Mouse (Mus musculus) liver (tissue): ENCODE data around the gene Rgs8.

Experiments
- DNase-seq: peaks from one replicate; pipeline ENCODE4 v3.0.0-alpha.2; 2020; ENCODE audit warnings: mixed read lengths

Gene Rgs8

DNA sequence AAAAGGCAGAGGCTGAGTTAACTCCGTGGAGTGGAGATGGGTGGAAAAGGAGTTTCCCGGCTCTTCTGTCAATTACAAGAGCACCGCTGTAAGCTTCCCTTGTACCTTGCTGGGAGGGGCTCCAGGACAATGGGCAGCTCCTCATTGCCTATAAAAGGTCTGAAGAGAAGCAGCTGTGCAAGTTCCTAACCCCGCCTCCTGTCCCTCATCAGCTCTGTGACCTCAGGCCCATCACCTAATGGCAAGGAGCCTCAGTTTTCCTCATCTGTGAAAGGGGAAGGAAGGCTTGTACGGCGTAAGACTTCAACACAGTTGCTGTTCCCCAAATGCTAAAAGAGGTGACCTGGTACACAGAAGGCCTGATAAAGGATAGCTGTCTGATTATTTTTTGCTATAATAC is 24.8 kb downstream of the Rgs8 start:
- no peak for DNase-seq

DNA sequence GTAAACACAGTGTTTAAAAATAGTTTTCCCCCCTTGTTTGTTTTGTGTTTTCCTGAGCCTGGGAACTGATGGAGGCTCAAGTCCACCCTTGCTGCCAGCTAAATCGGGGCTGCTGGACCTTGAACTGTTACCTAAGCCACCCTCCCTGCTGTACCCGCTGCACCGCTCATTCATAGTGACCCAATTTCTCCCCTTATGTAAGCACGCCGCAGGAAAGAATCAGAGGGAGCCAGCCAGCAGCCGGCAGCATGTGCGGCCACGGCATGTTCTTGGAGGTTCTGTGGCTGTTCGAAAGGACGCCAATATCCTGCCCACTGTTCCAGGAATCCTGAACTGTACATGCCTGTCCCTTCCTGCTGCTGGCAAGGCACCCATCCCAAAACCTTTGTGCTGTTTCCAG is 26.3 kb downstream of the Rgs8 start:
- DNase-seq = peak; percentile 45

- no peak for DNase-seq
Observed at GRCm38 (mm10) chr1:153679653-153680052, 26.8 kb downstream of the Rgs8 start.

DNA sequence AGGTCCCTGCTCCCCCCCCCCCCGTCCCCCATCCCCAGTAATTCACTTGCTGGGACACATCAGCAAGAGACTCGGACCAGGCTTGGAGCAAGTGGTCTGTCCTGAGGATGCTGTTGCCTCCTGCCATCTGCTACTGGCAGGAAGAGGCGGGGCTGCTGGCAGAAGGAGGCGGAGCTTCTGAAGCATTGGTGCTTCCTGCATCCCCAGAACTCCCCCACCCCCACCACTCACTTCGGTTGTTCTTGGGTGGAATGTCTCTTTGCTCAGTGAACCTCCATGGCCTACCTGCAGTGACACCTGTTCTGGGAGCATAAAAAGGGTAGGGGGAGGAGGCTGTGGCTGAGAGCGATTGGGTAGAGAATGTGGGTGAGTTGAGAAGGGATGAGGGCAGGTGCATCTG is 27.5 kb downstream of the Rgs8 start:
- no peak for DNase-seq

GRCm38 (mm10) chr1:153681036-153681435 is 28.2 kb downstream of the Rgs8 start:
- no peak for DNase-seq

DNA sequence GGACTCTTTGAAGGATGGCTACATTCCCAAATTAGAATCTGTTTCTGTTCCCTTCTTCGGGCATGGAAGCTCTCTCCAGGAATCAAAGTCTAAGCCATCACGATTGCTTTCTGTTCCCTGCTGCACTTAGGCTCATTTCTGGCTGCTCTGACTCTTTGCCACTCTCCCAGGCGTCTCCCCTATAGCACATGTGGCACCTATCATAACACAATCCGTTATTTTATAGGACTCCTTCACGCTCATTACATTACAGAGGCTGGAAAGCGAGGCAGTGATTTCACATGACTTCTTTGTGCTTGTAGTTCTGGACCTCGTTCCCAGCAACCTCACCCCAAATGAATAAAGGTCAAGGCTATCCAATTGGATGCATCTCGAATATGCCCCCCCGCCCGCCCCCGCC is 30.4 kb downstream of the Rgs8 start:
- DNase-seq = no peak

GRCm38 (mm10) chr1:153685630-153686029 is 32.8 kb downstream of the Rgs8 start:
- no peak for DNase-seq

GRCm38 (mm10) chr1:153692526-153692925 is 39.7 kb downstream of the Rgs8 start:
- no peak for DNase-seq

DNA sequence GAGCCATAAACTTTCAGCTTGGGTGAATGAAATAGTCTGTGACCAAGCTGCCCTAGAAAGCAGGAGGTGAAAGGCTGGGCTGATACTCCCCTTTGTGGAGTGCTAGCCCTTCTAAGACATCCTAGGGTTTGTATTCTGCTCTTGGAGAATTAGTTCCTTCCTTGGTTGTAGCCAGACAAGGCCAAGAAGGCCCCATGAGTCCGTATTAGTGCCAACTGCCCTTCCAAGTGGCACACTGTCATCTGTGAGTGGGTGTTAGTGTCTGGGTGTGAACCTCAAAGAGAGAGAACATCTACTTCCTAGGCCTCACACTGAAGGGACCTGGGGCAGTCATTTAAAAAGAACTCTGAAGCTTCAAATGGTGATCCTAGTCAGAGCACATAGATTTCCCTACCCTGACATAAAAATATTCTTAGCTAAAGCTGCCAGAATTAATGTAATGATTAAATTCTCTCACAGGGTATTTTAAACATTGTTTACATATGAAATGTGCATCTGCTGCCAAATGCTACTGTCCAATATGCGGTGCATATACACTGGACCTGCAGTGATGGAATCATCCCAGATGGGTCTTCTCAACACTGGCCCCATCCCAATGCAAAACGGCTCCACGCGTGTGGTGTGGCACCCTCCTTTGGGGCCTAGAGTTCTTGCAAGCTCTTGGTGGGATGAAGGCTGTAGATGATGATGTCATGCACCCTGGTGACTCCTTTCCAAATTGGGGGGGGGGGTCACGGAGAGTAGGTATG is 41.7 kb downstream of the Rgs8 start:
- no peak for DNase-seq

DNA sequence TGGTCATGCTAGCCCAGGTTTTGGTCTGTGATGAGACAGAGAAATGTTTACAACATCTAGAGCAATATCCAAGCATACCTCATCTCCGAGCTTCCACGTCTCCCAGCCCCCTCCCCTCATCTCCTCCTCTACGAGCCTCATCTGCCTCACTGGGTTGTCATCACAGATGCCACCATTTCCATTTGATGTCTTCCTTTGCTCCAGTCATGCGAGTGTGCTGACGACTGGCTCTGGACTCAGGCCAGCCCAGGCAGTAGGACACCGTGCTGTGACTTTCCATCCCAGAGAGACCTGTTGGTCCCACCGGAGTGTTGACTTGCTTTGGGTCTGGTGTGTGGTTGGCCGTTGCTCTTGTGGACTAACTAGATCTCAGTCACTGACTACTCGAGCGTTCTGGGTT is 42.6 kb downstream of the Rgs8 start:
- no peak for DNase-seq

DNA sequence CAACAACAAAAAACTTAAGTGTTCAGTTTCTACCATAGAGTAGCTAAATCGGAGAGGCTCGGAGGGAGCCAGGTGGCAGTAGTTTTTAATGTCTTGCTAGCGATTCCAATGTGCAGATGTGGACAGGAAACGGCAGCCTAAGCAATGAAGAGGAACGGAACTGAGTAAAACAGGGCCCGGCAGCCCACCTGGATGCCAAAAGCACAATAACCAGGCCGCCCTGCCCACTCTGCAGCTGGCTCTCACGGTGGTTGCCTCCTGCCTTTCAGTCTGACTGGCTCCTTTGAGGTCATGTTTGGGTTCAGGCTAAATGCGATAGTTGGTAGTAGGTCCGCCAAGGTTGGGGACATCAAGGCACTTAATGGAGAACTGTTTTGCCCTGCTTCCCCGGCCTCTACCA is 43.3 kb downstream of the Rgs8 start:
- no peak for DNase-seq

- no peak for DNase-seq
Observed at GRCm38 (mm10) chr1:153696541-153696940, 43.7 kb downstream of the Rgs8 start.

DNA sequence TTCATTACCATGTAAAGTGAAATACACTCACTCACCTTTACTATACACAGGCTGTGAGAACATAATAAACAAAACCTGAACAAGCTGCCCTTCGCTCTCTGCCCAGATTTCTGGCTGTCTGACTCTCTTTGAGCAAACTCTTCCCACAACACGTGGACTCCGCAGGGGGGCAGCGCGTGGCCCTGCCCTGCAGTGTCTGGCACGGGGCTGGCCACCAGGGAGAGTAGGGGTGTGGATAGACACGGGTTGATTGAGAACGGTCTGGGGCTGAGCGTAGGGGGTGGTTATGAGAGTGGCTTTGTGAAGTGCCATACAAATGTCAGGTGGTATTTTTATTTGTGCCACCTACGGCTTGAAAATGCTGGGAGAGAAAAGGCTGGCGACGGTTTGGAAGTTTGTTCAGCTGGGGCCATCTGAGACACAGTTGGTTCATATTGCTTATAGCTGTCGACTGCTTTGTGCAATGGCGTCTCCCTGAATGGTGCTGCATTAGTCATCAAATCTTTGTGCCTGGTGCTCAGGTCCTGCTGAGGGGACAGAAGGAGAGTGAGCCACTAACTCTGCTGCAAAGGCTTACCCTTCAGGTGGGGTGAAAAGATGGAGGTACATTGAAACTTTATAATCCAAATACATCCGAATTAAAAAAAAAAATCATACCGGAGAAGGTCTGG is 44.9 kb downstream of the Rgs8 start:
- no peak for DNase-seq

DNA sequence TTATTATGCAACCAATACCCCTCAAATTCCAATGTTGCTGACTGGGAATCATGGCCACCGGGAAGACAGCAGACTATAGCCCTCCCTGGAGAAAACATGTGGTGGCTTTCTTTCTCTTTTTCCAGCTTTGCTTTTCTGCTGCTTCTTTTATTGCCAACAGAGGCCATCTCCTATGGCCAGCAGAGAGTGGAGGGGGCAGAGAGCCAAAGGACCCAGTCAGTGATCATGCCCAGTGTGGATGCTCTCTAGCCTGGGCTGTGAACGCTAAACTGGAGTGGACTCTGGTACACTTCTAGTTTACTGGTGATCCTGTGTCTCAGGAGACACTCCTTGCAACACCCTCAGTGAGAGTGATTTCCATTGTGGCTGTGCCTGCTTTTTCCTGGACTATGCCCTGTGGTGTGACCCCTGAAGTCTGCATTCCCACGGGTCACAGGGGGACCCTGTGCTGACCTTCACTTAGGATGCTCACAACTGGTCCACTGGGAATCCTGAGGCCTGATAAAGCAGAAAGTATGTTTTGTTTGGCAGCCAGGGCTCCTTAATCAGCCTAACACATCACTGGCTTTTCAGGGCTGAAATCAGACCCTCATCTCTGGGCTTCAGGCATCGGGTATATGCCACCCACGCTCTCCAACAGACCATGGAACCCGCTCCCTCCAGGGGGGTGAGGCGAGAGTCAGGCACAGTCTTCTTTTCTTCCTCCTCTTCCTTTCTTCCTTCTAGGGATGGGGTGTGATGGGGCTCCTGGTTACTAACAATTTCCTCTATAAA is 45.7 kb downstream of the Rgs8 start:
- DNase-seq = no peak

- no peak for DNase-seq
Observed at GRCm38 (mm10) chr1:153700448-153701063, 47.7 kb downstream of the Rgs8 start.

DNA sequence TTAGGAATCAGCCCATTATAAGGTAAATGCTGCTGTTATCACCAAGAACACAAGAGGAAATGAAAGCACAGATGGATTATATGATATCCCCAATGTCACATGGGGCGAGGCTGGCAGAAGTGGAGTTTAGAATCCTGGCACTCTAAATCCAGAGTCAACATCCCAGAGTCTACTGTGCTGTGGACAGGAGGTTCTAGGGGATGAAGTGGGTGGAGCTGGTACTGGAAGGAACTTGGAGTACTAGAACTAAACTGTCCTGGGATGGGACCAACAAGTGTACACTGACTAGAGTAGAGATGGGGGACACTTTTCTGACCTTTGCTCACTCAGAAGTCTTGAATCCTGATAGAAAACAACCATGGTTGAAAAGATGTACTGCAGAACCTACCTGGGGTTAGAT is 48.6 kb downstream of the Rgs8 start:
- DNase-seq = no peak

DNA sequence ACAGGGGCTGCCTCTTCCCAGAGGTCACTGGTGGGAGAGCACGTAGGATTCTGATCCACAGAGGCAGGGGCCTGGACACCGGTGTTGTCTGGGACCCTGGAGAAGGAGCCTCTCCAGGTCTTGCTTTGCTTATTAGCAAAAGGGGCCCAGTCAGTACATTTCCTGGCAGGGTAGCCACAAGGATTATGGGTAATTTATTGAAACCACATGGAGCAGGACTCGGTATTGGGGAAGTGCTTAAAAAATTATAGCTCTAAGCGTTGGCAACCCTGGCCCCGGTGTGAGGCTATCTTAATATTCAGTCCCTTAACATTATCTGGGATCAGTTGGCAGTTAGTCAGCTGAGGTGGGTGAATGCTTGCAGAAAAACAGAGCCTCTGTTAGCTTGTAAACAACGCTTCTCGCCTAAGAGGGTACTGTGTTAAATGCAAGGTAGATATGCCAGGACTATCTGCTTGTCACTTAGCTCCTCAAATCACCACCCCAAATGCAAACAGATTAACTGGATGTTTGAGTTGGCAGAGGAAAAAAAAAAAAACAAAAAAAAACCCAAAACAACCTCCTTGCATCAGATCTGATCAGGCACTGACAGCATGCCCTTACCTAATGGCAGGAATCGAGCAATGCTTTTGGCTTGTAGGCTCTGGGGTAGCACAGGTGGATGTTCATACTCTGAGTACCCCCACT is 49.5 kb downstream of the Rgs8 start:
- DNase-seq = no peak

- DNase-seq = no peak
Observed at GRCm38 (mm10) chr1:153702853-153703410, 50.1 kb downstream of the Rgs8 start.

- DNase-seq = no peak
Observed at GRCm38 (mm10) chr1:153703445-153703991, 50.7 kb downstream of the Rgs8 start.

- no peak for DNase-seq
Observed at GRCm38 (mm10) chr1:153704174-153704573, 51.3 kb downstream of the Rgs8 start.

- no peak for DNase-seq
Observed at GRCm38 (mm10) chr1:153704996-153705395, 52.2 kb downstream of the Rgs8 start.

DNA sequence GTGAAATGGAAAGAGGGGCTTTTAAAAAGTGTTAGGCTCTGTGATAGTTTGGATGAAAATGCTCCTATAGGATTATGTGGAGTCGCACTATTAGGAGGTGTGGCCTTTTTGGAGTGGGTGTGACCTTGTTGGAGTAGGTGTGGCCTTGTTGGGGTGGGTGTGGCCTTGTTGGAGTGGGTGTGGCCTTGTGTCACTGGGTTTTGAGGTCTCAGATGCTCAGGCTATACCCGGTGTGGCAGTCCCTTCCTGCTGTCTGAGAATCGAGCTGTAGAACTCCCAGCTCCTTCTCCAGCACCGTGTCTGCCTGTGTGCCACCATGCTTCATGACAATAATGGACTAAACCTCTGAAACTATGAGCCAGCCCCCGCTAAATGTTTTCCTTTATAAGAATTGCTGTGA is 55.8 kb downstream of the Rgs8 start:
- no peak for DNase-seq
